Mouse (Mus musculus) natural killer cell, adult 2 months (primary cell): ENCODE data around the gene Zfp286.

Experiments
- DNase-seq, 2 experiments: peaks; one replicate each; pipeline ENCODE4 v3.0.0; 2022; ENCODE audit warnings: low spot score in 2 of 2

Zfp286 gene

DNA sequence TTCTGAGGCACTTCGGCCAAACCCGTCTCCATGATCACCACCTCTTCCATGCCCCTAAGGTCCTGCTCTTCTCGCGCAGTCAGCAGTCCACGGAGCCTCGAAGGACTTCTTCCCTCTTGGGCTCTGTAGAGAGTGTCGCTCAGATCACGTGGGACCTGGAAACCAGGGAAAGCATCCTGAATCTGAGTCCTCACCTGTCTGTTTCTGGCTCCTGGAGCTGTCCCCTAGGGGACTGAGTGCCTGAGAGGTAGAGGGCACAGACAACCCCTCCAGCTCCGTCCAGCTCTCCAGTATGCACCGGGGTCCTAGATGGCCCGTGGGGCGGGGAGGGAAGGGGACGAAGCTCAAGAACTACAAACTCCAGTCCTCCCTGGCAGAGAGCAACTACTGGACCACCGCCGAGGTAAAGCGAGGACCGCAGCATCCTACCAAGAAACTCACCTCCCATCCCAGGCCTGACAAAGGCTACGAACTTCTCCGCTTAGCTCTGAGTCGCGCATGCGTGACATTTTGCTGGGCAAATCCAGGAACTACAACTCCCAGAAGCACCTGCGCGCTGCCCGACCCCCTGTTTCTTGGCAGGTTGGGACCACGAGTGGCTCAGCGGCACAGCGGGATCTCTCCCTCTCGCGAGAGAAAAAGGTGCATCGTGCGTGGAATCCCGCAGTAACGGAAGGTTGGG, at the start of gene Zfp286:
Zfp286 (minus strand) TSS at position 528 of the 682 bp plus-strand sequence.
- peak; percentile 34 to 63 for DNase-seq

DNA sequence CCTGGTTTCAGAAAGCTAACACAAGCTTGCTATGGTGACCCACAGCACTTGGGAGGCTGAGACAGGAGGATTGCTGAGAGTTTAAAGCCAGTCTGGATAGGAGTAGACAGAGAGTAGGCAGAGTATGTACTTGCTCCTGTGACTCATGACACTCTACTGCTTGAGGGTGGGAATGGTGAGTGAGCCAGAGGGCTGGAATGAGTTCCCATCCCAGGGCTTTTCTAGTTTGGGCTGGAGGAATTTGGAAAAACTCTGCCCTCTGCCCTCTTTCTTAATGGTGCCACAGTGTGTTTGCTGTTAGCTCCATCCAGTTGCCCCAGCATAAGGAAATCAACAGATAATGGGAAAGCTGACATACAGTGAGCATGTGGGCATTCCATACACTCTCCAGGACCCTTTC, 42.6 kb upstream of the Zfp286 start:
- no peak for DNase-seq

DNA sequence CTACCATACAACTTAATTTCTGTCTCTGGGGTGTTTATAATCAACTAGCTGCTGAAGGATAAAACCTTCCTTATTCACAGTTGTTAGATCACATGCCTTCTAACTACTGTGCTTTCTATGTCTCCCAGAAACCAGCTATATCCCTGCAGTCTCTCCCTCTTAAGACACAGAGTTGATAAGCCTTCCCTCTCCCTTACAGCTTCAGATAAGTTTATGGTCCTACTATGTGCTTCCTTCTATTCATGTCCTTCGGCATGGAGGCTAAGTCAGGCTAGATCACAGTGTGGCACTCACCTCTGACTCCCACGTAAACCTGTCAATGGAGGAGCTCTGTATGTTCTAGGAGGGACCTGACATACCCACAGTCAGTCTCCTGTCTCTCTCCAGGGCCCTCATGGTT, 41.1 kb upstream of the Zfp286 start:
- no peak for DNase-seq

DNA sequence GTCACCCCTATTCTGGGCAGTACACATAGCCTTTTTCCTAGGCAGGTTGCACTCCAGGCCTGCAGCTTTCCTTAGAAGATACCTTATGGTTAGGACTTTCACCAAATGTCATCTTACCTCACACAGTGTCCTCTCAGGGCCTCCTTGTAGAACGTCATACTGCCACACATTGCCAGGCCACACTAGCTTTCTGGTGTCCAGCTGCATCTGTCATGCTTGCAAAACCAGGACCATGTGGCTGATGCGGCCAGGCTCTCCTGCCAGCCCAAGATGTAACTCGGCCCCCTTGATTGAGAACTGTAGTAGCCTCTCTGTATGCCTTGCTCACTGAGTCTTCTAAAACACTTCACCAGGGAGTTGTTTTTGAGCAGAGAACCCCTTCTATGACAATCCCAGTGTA, 38.6 kb upstream of the Zfp286 start:
- DNase-seq: no peak

DNA sequence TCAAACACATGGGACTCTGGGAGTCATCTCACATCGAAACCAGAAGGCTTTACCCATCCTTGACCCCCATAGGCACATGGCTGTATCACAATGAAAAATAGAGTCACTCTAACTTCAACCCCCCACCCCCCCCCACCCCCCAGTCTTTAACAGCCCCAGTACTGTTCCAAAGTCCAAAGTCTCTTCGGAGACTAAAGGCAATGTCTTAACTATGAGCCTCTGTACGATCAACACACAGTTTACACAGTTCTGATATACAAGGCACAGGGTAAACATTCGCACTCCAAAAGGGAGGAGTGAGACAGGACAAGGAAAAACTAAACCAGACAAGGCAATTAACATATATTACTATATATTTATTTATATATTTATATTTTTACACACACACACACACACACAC, 37.9 kb upstream of the Zfp286 start:
- no peak for DNase-seq

DNA sequence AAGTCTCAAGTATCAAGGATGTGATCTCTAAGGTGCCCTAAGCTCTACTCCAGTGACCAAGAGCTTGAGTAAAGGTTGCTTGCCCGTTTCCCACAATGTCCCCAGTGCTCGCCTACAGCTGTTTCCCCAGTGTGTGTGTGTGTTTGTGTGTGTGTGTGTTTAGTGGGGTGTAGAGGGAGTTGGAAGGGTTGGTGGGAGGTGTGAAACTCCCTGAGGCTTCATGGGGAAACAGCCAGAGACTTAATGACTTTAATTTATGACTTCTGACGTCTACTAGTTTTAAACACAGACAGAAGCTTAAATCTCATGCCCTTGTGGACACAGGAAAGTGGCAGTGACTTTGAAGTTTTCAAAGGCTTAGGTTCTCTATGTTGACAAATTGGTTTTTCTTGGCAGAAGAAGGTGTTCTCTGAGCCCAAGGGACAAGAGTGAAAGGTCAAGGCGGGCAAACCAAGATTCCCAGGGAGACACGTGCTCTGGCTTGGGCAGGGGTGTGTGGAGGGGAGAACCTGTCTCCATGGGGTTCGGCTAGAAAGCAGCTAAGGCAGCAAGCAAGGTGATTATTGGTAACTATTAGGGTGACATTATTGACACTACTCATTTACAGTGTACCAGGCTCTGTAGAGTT, 37.0 kb upstream of the Zfp286 start:
- no peak for DNase-seq

DNA sequence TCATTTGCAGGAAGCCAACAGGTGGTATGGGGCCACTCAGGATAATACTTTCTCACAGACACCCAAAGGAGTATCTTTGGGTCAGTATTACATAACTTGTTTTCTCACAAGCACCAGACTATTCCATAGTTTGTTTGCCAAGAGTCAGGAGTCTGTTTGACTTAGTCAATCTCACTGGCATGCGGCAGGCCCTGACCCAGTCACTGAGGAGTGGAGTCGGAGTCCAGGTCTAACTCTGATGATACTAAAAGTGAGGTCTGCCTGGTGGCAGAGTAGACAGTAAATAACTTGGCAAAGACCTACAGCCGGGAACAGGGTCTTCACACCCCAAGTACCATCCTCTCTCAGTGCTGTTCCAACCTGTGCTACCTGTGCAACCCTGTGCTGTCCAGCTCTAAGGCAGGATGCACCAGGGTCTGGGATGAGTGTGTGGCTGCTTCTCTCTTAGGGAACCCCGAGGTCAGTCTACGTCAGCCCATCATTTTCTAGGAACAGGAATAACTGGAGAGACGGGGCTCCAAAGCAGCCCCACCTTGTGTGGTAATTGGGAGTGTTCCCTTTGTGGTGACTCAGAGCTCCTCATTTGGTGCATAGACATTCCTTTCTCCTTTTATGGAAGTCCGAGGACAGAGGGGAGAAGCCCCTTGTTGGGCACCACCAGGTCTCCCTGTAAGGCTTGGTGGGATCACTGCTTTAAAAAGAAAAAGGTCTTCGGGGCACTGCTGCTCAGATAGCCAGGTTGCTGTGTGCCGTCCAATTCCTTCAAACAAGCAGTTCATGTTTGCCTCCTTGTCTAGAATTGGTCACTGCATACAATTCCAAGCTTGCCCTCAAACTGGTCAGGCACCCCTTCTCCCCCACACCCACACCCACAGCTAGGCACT, 36.2 kb upstream of the Zfp286 start:
- no peak for DNase-seq

DNA sequence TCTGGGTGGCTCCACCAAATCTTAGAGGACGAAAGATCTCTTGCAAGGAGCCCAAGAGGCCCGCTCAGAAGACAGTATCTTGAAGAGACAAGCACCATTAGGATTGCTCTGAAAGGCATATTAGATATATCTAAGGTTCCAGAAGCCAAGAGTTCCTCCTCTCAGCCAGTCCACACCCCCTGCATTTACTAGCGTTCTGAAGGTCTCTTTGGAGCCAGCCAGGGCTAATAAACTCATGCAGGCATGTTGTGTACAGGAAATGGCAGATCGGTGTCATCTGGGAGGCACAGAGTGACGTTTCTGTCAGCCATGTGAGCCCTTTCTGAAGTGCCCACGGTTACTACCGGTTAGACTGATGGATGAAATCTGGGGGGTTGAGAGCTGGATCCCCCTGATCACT, 34.9 kb upstream of the Zfp286 start:
- no peak for DNase-seq

DNA sequence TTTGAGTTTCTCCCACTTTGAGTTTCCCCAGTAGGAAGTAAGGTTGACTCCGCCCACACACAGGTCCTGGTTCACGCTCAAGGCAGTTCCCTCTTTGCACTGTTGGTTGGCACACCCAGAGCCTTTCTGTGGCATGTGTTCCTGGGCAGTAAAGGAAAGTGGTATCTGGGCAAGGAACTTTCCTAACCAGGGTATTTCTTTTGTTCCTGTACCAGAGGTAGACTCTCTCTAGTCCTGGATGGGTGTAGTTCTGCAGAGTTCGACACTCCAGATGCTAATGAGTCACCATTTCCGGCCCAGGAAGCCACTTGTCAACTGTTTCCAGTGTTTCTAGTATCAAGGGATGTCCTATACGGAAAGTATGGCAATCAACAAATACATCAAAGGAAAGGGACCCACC, 32.6 kb upstream of the Zfp286 start:
- no peak for DNase-seq

DNA sequence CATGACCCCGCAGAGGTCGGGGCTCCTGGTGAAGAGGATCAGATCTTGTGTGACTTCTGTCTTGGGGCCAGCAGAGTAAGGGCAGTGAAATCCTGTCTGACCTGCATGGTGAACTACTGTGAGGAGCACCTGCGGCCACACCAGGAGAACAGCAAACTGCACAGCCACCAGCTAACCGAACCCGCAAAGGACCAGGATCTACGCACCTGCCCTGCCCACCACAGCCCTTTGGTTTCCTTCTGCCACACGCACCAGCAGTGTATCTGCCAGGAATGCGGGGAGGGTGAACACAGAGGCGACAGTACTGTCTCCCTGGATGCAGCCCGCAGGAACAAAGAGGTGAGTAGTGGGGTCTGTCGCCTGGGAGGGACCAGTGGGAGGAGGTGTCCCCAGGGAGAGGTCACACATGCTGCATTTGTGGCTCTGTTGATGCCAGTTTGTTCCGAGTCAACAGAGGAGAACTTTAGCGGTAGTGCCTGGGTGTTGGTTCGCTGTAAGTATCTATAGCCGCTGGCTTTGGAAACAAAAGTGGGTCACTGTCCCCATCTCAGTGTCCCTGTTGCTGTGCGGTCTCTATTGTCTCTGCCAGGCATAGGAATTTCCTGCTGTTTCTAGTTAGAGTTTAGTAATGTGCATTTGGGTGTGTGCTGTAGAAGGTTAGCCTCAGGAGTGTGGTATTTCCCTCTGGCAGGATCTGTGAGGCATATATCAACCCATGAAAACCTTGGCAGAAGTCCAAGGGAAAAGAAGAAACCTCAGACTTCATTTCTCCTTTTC, 31.6 kb upstream of the Zfp286 start:
- peak in 1 of 2 experiments; percentile 10 for DNase-seq

DNA sequence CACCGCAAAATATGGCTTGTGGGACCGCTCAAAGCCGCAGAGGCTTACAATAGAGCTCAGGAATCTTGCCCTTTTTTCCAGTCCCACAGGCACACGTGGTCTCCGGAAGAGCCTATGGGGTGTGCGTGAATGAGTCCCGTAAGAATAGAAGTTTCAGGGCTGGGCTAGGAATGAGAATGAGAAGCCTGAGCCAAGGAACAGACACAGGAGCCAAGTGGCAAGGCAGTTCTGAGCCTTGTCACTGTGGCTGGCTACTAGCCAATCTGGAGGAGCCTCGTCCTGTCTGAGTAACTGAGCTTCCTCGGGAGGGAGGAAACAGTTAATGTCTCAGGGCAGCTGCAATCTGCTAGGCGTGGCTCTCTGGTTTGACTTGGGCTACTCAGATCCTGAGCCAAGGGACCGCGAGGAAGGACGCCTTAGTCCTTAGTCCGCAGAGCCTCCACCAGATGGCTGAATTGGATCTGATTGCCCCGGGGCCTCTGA, 30.8 kb upstream of the Zfp286 start, which contains the start of gene Trim16:
Trim16 (plus strand) TSS at position 173 of the 483 bp plus-strand sequence.
- peak in 1 of 2 experiments; percentile 8 for DNase-seq

DNA sequence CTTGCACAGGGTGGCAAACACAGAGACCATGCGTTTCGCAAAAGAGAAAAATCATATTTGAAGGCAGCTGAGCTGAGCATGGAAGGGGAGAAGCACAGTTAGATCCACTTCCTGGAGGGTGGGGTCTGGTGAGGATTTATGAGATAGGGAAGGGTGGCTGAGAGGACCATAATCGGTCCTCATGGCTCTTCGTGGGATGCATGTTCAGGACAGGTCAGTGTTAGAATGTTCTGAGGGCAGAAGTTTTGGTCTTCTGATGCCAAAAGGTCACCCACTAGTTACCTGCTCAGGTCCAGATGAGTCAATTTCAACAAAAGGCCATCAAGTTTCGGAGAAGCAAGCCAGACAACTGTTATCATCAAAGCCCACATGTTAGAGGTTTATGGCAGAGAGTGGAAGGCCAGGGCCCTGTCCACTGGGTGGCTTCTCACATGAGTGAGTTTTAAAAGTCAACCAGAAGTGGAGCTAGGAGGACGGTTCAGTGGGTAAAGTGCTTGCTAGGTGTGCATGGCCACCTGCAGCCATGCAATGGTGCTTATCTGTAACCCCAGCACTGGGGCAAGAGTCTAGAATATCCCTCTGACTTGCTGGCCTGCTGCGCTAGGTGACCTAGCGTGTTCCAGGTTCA, 29.9 kb upstream of the Zfp286 start:
- DNase-seq: no peak

DNA sequence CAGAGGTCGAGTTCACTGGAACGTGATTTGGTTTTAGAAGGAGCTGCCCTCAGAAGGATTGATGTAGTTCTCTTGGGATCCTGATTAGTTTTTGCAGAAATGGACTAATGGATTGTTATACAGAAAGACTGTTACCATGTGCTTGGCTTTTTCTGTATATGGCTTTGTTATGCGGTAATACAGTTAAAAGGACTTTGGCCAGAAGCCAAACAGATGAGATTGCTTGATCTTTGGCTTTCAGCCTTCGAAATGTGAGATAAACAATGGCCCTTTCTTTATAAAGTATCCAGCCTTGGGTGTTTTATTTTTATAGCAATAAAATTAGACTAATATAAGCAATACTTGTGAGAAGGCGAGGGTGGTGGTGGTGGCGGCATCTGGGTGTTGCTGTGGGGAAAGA, 27.3 kb upstream of the Zfp286 start:
- no peak for DNase-seq

DNA sequence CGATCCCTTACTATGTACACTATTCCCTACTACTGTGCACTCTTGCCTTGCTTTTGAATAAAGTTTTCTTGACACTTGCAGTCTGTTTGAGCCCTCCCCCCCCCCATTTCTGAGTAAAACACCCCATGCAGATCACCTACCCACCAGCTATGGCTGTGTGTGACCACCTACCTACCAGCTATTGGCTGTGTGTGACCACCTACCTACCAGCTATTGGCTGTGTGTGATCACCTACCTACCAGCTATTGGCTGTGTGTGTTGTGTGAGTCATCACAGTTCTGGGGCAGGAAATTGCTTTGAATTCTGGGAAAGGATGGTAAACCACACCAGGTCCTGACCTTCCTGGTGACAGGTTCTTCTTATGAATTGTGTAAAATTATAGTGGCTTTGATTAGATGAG, 26.2 kb upstream of the Zfp286 start:
- no peak for DNase-seq

DNA sequence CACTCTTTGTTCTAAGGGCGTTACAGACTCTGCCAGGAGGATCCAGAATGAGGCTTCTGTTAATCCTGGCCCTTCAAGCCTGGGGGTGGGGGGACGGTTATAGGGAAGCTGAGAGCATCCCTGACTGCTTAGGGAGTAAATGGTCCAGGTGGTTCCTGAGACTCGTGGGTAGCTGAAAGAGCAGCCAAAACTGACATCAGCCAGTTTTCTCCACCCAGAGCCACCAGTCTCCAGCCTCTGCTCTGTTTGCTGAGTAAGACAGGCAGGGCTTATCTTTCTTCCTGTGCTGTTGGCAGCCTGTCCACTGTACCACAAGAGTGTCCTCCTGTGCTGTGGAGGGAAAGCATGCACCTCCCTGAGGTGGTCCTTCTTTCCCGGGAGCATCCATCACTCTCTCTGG, 25.4 kb upstream of the Zfp286 start:
- DNase-seq: no peak

DNA sequence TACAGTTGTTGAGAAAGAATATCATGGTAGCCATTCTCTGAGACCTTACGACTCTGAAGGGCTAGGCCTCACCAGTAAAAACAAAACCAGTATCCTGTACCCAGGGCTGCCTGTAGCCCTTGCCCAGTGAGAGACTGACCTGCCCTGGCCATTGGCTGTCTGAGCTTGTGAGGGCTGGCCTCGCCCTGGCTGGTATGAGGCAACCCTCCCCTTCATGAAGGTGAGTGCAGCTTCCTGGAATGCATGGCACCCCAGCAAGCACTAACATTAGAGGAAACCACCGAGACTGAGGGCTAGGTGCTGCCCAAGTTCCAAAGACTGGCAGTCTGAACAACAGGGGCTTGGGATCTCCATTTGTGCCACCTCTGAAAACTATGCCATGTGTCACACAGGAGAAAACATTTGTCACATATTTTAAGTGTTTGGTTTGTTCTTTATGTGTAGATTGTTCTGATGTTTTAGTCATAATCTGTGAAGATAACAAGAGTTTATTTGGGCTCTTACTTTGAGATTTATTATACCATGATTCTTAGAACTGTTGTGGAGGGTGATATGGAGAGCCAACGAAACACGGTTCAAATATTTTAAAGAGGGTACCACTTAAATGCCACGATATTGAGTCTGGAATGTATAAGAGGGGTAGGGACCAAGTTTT, 24.8 kb upstream of the Zfp286 start:
- DNase-seq: no peak

DNA sequence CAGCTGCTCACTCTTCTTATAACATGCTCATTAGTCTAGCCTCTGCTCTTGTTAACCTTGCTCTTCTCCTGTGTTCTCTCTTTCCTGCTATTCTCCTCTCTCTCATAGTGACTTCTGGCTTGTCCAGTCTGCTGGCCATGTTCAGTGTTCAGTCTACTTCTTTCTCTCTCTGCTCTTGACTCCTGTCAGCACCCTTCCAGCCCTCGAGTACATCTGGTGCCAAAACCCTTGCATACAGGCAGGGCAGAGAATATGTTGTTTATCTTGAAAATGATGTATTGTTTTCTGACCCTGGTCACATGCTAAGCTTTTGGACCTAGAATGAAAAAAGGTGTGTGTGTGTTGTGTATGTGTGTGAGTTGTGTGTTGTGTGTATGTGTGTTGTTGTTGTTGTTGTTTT, 24.2 kb upstream of the Zfp286 start:
- no peak for DNase-seq

DNA sequence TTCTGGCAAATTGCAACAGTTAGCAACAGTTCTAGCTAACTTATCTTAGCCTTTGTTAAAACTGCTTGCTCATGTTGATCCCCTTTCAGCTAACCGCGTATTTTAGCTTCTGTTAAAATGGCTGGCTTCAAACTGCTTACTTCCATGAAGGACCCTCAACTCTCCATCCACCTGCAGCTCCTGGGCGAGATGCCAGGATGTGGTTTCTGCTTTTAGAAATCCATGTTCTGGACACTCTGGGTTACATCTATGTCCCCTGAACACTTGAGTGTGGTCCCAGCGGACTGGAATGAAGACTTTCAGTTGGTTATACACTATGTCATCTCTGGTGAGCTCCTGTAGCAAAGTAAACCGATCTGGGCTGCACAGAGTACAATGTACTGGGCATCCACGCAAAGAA, 23.0 kb upstream of the Zfp286 start:
- DNase-seq: no peak

DNA sequence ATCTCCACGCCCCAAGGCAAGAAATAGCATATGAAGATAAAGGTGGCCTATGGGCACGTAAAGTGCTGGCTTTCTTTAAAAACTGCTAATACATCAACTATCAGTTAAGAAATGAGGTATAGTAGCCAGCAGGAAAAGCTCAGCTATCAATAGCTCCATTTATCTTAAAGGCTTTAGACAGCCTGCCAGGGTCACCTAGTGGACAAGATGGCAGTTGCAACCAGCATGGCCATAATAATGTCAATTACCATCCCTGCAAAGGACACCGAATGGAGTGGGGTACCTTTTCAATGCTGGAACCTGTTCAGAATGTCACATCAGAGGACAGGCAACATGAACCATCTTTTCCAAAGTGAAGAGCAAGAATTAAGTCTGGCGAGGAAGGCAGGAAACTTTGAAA, 19.9 kb upstream of the Zfp286 start:
- DNase-seq: no peak

DNA sequence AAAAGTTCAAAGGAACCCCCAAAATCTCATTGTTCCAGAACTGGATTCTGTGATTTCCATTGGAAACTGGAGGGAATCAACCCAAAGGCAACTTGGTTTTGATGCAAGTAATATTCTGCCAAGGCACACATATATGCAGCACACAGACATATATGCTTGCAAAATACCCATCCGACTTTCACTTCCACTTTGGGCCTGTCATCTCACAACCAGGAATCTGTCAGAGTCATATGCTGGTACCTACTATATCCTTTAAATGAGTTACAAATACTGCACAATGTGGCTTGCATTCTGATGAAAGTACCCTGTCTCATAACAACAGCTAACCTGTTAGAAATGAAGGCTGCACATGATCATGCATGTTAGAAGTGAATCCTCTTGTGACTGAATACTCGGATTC, 18.7 kb upstream of the Zfp286 start:
- DNase-seq: no peak

DNA sequence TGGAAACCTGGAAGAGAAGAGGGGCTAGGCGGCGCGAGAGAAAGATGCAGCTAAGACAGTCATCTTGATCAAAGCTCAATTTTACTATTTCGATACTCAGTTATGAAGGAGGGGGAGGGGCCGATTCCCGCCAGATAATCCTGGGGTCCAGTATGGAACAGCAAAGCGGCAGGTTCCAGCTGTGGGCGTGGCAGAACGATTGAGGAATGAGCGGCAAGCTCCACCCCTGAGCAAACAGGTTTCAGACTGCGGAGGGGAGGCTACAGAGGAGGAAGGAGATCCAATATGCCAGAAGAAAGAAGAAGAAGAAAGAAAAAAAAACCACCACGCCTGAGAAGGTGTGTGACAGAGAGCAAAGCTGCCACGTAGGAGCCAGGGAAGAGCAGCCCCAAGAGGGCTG, 14.9 kb upstream of the Zfp286 start:
- DNase-seq: no peak
